Mouse (Mus musculus): ENCODE data around the gene Mgrn1. TPM values are rescaled to one million over a fixed set of nuclear protein-coding genes. Genes with fewer than 3 reads are reported as not detected.

The Mgrn1 gene
- polyA plus RNA-seq, 1 experiment: 50.6 TPM

DNA sequence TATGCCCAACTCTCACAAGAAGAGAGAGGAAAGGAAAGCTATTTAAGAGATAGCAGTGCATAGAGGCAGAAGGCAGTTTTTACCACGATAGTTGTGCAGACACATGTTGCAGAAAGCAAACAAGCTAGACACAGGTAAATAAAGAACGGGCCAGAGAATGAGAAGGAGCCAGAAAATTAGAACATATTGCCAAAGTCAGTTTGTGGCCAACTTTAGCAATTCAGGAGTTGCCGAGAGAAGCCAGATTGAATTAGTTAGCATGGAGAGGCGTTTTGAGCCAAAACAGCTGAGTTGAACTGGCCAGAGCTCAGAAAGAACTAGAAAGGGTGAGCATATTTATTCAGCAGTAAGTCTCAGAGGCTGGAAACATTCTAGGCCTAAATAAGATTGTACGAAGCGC, 6.1 kb downstream of the Mgrn1 start:
- no peak overlapping the region for H3K4me3 ChIP-seq (ENCODE audit: insufficient read depth, low read depth, low read length)
- peaks cover 37% of the 10 kb centered on the region for H3K4me1 ChIP-seq (ENCODE audit: control insufficient read depth, insufficient read depth, insufficient read length, low read length)
- no peak overlapping the region for H3K27ac ChIP-seq (replicated peaks; ENCODE audit: low read depth, low read length)

DNA sequence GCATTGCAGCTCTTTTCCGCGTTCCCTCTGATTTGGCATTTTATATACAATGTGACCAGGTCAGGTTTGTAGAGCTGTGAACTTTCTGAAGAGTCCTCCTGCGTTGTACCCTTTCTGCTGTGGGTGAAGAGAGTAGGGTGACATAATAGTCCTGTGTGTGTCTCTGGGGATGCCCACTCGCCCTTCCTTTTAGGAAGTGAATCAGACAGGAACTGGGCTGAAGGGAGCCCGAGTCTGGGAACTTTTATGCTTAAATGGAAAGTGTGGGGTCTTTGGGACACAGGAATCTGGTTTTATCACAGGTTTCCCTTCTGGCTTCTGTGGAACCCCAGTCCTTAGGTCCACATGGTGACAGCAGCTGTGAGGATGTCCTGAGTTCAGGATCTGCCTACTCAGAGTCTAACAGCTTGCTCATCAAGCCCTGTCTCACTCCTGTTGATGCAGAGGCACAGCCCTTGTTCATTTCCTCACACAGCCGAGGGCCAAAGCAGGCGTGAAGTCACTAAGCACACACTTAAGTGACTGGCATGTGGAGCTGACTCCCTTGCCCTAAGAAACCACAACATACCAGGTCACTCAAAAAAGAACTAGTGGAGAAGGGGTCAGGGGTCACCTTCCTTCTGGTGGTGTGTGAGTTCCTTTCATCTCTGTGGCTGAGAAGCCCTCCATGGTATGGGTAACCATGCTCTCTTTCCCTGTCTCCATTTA, 8.3 kb downstream of the Mgrn1 start:
- Histone ChIP-seq H3K4me3 (ENCODE audit: insufficient read depth, low read depth, low read length) (no peak overlapping the region), H3K4me1 (ENCODE audit: control insufficient read depth, insufficient read depth, insufficient read length, low read length) (peaks cover 33% of the 10 kb centered on the region), H3K27ac (replicated peaks; ENCODE audit: low read depth, low read length) (peak overlapping the region; percentile 90)

GRCm38 (mm10) chr16:4896249-4897027, 10.4 kb downstream of the Mgrn1 start:
- Histone ChIP-seq H3K27ac (replicated peaks; ENCODE audit: low read depth, low read length) (peak overlapping the region; percentile 18; the same call in 1 of the 2 replicates), H3K4me1 (ENCODE audit: control insufficient read depth, insufficient read depth, insufficient read length, low read length) (peaks cover 33% of the 10 kb centered on the region), H3K4me3 (ENCODE audit: insufficient read depth, low read depth, low read length) (no peak overlapping the region)

GRCm38 (mm10) chr16:4897146-4897730, 11.2 kb downstream of the Mgrn1 start:
- H3K4me3 ChIP-seq (ENCODE audit: insufficient read depth, low read depth, low read length): no peak overlapping the region
- H3K4me1 ChIP-seq (ENCODE audit: control insufficient read depth, insufficient read depth, insufficient read length, low read length): peaks cover 33% of the 10 kb centered on the region
- 0 out of 2 replicates have a peak overlapping the region, but pooled peaks have one; percentile 18 for H3K27ac ChIP-seq (replicated peaks; ENCODE audit: low read depth, low read length)

DNA sequence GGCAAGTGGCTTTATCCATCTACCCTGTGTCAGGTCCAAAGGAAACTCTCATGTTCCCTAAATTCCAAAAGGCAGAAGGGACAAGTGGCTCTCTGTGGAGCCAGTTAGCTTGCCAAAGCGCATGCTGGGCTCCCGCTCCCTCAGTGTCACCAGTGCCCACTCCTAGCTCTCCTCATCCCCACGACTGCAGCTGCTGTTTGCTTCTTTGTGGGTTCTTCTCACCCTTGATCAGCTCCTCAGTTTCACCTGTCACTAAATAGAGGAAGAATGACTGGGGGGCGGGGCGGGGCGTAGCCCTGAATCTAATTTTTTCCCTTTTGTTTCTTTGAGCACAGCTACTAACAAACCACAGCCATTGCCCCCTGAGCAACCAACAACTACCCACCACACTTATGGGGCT, 12.8 kb downstream of the Mgrn1 start:
- no peak overlapping the region for H3K4me3 ChIP-seq (ENCODE audit: insufficient read depth, low read depth, low read length)
- peaks cover 35% of the 10 kb centered on the region for H3K4me1 ChIP-seq (ENCODE audit: control insufficient read depth, insufficient read depth, insufficient read length, low read length)

DNA sequence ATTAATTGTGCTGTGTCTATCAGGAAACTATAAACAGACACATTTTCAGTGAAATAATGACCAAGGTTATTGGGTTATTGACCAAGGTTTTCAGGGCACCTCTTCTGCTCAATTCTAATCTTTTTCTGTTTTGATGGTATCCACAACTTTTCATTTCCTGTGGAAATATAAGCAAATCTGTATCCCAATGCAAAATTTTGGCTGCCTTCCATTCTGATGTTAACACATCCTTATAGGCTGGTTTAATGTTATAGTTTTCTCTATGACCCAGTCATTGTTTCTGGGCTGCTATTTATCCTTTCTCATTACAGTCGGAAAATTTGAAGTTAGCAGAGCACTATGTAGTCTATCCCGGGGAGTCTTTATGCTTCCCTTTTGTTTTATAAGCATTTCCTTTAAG, 13.7 kb downstream of the Mgrn1 start:
- Histone ChIP-seq H3K4me1 (ENCODE audit: control insufficient read depth, insufficient read depth, insufficient read length, low read length) (peaks cover 28% of the 10 kb centered on the region), H3K27ac (replicated peaks; ENCODE audit: low read depth, low read length) (no peak overlapping the region)

More for the DNA sequence above, 12.8 kb downstream of the Mgrn1 start:
- H3K27ac ChIP-seq (replicated peaks; ENCODE audit: low read depth, low read length): no peak overlapping the region

DNA sequence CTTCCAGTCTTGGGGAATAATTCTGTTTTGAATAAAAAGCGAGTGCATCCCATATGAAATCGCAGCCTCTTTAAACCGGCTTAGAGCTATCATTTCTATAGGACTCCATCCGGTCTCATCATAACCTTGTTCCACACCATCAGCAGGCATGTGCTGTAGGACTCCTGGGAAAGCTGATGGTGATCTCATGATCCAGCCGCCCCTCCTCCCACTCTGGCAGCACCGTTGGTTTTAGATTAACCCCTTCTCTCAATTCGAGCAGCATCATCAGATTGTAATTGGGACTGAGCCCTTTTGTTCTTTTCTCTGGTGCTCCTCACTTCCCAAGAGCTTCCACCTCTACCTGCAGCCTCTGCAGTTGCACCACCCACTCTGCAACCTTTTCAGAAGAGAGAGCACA, 15.1 kb downstream of the Mgrn1 start:
- H3K27ac ChIP-seq (replicated peaks; ENCODE audit: low read depth, low read length): no peak overlapping the region
- no peak overlapping the region for H3K4me3 ChIP-seq (ENCODE audit: insufficient read depth, low read depth, low read length)
- H3K4me1 ChIP-seq (ENCODE audit: control insufficient read depth, insufficient read depth, insufficient read length, low read length): peaks cover 30% of the 10 kb centered on the region

More for the DNA sequence above, 13.7 kb downstream of the Mgrn1 start:
- H3K4me3 ChIP-seq (ENCODE audit: insufficient read depth, low read depth, low read length): no peak overlapping the region

DNA sequence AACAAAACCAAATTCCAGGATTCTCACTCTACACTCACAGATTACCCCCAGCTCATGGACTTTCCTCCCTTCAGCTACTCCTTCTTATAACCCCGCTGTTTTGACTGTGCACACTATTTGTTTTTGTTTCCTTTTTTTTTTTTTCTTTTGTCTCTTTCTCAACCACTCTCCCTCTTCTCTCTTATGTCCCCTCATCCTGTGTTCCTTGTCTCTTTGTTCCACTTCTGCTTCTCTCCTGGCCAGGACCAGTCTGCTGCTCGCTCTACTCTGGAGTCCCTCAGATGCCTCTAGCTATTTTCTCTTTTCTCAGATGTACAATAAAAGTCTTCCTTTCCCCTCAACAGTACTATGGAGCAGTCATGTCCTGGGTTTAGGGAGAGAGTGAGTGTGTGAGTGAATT, 16.3 kb downstream of the Mgrn1 start:
- no peak overlapping the region for H3K4me3 ChIP-seq (ENCODE audit: insufficient read depth, low read depth, low read length)
- H3K4me1 ChIP-seq (ENCODE audit: control insufficient read depth, insufficient read depth, insufficient read length, low read length): peaks cover 26% of the 10 kb centered on the region
- no peak overlapping the region for H3K27ac ChIP-seq (replicated peaks; ENCODE audit: low read depth, low read length)

DNA sequence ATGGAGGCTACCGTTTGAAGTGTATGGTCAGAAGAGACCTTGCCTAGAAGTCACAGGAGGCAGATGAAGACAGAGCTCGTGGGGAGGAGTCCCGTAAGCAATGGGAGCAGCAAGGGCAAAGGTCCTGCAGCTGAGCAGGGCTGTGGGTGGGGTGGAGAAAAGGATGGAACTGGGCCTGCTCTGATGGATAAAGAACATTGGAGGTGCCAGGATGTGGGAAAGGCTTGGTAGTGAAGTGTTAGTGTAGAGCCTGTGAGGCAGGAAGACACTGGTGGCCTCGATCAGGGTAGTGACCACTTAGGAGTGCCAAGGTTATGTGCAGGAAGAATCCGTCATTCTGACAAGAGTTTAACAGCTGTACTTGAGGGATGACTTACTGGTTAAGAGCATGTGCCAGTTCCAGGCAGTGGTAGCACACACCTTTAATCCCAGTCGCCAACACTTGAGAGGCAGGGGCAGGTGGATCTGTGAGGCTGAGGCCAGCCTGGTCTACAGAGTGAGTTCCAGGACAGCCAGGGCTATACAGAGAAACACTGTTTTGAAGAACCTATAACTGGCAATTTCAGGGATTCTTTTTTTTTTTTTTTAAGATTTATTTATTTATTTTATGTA, 17.5 kb downstream of the Mgrn1 start:
- no peak overlapping the region for H3K4me3 ChIP-seq (ENCODE audit: insufficient read depth, low read depth, low read length)
- H3K27ac ChIP-seq (replicated peaks; ENCODE audit: low read depth, low read length): no peak overlapping the region
- H3K4me1 ChIP-seq (ENCODE audit: control insufficient read depth, insufficient read depth, insufficient read length, low read length): peaks cover 23% of the 10 kb centered on the region

DNA sequence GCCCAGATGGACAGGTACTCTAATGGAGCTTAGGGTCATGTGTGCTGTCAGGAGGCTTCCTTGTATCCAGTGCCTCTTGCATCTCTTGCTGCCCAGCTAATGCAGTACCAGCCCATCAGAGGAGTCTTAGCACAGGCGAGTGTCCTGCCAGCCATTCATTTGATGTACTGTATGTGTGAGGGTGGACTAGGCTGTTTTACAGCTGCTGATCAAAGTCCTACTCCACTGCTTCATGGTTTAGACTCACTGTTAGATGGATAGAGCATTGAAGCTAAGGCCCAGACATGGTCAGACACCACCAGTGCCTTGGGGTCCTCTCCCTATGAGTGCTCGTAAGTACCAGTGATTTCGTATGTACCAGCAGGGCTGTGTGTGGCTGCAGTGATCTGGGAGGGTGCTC, 18.8 kb downstream of the Mgrn1 start:
- no peak overlapping the region for H3K4me3 ChIP-seq (ENCODE audit: insufficient read depth, low read depth, low read length)
- peaks cover 23% of the 10 kb centered on the region for H3K4me1 ChIP-seq (ENCODE audit: control insufficient read depth, insufficient read depth, insufficient read length, low read length)
- H3K27ac ChIP-seq (replicated peaks; ENCODE audit: low read depth, low read length): no peak overlapping the region

GRCm38 (mm10) chr16:4905591-4905990, 19.5 kb downstream of the Mgrn1 start:
- Histone ChIP-seq H3K27ac (replicated peaks; ENCODE audit: low read depth, low read length) (no peak overlapping the region; the same call in 1 of the 2 replicates), H3K4me1 (ENCODE audit: control insufficient read depth, insufficient read depth, insufficient read length, low read length) (peaks cover 23% of the 10 kb centered on the region), H3K4me3 (ENCODE audit: insufficient read depth, low read depth, low read length) (no peak overlapping the region)

DNA sequence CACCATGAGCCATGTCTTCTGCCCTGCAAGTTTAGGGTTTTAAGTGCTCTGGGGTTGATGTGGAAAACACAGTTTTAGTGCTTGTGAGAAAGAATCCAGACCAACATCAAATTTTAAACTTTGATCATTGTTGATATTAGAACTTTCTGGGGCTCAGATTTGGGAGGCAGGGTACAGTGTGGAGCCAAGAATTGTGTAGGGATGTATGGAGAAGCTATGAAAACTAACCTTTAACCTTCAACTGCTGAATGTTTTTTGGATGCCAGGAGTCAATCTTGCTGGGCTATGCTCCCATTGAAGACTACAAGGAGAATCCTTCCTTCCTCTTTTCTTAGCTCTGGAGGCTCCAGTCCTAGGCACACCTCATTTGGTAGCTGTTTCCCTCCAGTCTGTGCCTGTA, 20.5 kb downstream of the Mgrn1 start:
- Histone ChIP-seq H3K4me1 (ENCODE audit: control insufficient read depth, insufficient read depth, insufficient read length, low read length) (peaks cover 23% of the 10 kb centered on the region), H3K27ac (replicated peaks; ENCODE audit: low read depth, low read length) (no peak overlapping the region), H3K4me3 (ENCODE audit: insufficient read depth, low read depth, low read length) (no peak overlapping the region)

DNA sequence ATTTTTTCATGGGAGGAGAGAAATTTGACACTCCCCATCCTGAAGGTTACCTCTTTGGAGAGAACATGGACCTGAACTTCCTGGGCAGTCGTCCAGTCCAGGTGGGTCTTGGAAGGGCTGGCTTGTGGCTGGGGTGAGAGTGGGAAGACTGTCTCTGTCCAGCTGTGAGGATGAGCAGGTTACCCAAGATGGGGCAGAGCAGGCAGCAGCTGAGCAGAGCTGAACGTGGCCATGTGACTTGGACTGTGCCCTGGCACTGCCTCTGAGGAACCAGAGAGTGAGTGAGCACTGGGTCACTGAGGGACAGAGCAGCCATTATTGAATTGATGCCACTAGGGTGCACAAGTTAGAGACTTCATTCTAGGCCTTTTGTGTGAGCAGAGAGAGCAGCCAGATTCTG, 21.3 kb downstream of the Mgrn1 start:
- Histone ChIP-seq H3K27ac (replicated peaks; ENCODE audit: low read depth, low read length) (no peak overlapping the region), H3K4me1 (ENCODE audit: control insufficient read depth, insufficient read depth, insufficient read length, low read length) (peaks cover 24% of the 10 kb centered on the region), H3K4me3 (ENCODE audit: insufficient read depth, low read depth, low read length) (no peak overlapping the region)

GRCm38 (mm10) chr16:4907972-4908371, 21.9 kb downstream of the Mgrn1 start:
- Histone ChIP-seq H3K4me1 (ENCODE audit: control insufficient read depth, insufficient read depth, insufficient read length, low read length) (peaks cover 28% of the 10 kb centered on the region), H3K27ac (replicated peaks; ENCODE audit: low read depth, low read length) (no peak overlapping the region), H3K4me3 (ENCODE audit: insufficient read depth, low read depth, low read length) (no peak overlapping the region)

DNA sequence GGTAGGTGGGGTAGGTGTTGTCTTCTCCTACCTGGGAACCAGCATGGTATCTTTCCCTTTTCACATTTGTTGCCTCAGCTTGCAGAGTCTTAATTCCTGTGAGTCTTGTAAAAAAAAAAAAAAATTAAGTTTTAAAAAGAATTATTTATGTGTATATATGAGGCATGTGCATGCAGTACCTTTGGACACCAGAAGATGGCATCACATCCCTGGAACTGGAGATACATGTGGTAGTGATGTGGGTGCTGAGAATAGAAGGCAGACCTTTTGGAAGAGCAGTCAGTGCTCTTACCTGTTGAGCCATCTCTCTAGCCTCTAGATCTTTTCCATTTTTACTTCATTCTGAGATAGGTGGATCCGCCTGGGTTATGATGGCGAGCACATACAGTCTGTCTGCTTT, 23.7 kb downstream of the Mgrn1 start:
- Histone ChIP-seq H3K4me3 (ENCODE audit: insufficient read depth, low read depth, low read length) (no peak overlapping the region), H3K4me1 (ENCODE audit: control insufficient read depth, insufficient read depth, insufficient read length, low read length) (peaks cover 25% of the 10 kb centered on the region)

More for the DNA sequence above, 23.7 kb downstream of the Mgrn1 start:
- no peak overlapping the region for H3K27ac ChIP-seq (replicated peaks; ENCODE audit: low read depth, low read length)

Measured in brown adipose tissue, adult 24 weeks (tissue).